Mouse (Mus musculus): ENCODE measurements around the gene Atp10b.
"Not testable (repeated sequence)": the region's sequence is repeated elsewhere in the genome, so short reads cannot be mapped to it uniquely, and the experiment has no call there.

DNA sequence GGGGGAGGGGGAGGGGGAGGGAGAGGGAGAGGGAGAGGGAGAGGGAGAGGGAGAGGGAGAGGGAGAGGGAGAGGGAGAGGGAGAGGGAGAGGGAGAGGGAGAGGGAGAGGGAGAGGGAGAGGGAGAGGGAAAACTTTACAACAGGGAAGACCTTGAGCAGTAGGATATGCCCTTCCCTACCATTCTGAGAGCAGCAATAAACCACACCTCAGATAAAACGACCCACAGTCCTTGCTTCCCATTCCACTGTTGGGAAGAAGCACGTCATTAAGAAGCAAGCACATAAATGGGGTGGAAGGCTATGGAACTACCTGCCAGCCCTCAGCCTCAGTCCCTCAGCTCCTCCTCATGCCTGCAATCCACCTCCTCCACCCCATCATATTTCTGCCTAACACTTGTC lies 4.8 kb upstream of the Atp10b start:
- not testable (repeated sequence) for TF ChIP-seq POLR2A (IDR thresholded peaks at IDR 0.05; ENCODE audit: low read depth, low read length); CTCF (conservative IDR thresholded peaks at IDR 0.05; ENCODE audit: insufficient read depth, insufficient read length, low read depth, low read length)
